Mouse (Mus musculus): Measurements from ENCODE around the gene Stx8. TPM values are rescaled to one million over a fixed set of nuclear protein-coding genes. Genes with fewer than 3 reads are reported as not detected.

The Stx8 gene
- polyA plus RNA-seq, 1 experiment from 2014 or later: 59.4 TPM

DNA sequence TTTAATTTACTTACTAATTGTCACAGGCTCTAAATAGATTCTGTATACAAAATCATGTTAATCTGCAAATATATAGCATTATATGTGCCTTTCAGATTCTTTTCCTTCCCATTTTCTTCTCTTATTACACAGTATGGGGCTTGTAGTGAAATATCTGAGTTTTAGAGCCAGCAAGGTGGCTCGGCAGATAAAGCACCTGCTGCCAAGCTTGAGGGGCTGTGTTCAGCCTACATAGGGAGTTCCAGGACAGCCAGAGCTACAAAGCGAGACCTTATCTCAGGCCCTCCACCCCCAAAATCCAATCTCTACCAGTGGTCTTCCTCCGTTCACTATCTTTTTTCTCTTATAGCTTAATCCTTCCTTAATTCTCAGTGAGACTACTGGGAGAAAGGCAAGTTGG, 140.1 kb downstream of the Stx8 start:
- H3K4me1 ChIP-seq: 0 out of 2 replicates have a peak, but pooled peaks cover 2% of the 10 kb centered on the region
- H3K36me3 ChIP-seq: no peaks in the 10 kb centered on the region
- ATAC-seq (ENCODE audit: low FRiP score, low read depth): no peak
- 91% methylated on average over 3 of the region's 3 CpGs for WGBS
- no peak overlapping the region for H3K27ac ChIP-seq
- H3K9me3 ChIP-seq: no peaks in the 10 kb centered on the region
- H3K27me3 ChIP-seq: no peaks in the 10 kb centered on the region
- no peak overlapping the region for H3K4me2 ChIP-seq (replicated peaks)
- H3K4me3 ChIP-seq: no peak overlapping the region
- no peak overlapping the region for H3K9ac ChIP-seq

DNA sequence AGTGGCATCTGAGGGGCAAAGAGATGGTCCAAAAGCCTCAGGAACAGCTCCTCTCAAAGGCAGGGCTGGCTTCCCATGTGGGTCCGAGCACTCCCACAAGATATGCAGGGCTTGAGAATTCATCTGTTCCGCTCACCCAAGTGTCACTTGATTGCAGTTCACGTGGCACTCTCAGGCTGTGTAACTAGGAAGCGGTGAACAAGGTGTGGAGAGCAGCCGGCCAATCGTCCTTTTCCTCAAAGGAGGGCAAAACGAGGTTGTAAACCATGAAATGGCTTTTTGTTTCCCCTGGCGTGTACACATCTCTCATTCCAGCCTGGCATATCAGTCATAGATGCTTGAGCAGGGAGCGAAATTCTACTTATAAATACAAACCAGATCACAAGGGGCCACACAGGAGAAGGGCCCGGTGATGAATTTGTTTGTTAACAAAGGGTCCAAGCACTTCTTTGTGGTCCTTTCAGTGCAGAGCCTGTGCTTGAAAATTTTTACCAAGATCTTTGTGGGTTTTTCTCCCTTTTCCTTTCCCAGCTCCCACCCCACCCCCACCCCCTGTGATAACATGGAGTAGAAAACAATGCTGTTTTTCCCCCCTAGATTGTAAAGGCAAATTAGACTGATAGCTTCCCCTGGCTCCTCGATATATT, 147.6 kb downstream of the Stx8 start:
- 39% methylated on average over 11 of the region's 11 CpGs for WGBS
- no peak overlapping the region for H3K27ac ChIP-seq
- no peaks in the 10 kb centered on the region for H3K4me1 ChIP-seq
- H3K27me3 ChIP-seq: no peaks in the 10 kb centered on the region
- no peaks in the 10 kb centered on the region for H3K36me3 ChIP-seq
- H3K4me2 ChIP-seq (replicated peaks): no peak overlapping the region
- no peaks in the 10 kb centered on the region for H3K9me3 ChIP-seq
- no peak overlapping the region for H3K9ac ChIP-seq
- no peak for ATAC-seq (ENCODE audit: low FRiP score, low read depth)
- H3K4me3 ChIP-seq: no peak overlapping the region

DNA sequence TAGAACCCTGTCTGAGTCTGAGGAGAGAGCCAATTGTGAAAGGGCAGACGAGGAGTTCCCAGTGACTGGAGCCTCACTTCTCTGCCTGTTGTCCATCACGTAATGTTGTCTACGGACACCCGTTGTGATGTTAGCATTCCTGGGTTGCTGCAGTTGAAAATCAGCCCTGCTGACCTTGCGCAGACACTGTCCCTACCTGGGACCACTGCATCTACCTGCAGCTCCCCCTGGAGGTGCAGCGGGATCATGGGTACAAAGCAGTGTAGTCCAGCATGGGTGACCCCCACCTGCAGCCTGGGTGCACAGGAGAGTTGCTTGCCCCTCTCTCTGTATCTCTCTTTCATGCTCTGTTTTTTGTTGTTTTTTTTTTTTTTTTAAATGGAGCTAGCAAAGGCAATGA, 148.2 kb downstream of the Stx8 start:
- H3K36me3 ChIP-seq: no peaks in the 10 kb centered on the region
- ATAC-seq (ENCODE audit: low FRiP score, low read depth): no peak
- no peaks in the 10 kb centered on the region for H3K9me3 ChIP-seq
- H3K4me3 ChIP-seq: no peak overlapping the region
- H3K27me3 ChIP-seq: no peaks in the 10 kb centered on the region
- H3K4me2 ChIP-seq (replicated peaks): no peak overlapping the region
- no peak overlapping the region for H3K9ac ChIP-seq
- H3K27ac ChIP-seq: no peak overlapping the region
- H3K4me1 ChIP-seq: no peaks in the 10 kb centered on the region
- 41% methylated on average over 6 of the region's 6 CpGs for WGBS

DNA sequence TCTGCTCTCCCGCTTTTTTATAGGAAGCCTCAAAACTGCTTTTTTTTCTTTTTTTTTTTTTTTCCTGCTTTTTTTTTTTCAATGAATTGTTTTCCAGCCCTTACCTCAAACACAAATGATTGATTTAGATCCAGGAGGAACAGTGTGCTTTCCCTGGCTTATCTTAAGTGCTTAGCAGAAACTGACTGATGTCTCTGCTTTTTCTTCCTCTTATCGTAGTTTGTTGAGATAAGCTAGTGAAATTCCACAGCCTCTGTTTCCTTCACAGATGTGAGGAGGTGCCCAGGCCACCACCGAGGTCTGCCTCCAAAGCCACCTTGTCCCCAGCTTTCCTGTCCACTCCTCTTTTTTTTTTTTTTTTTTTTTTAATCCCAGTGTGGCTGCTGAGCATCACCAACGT, 150.2 kb downstream of the Stx8 start:
- H3K4me1 ChIP-seq: peaks cover 11% of the 10 kb centered on the region
- no peak overlapping the region for H3K4me3 ChIP-seq
- H3K36me3 ChIP-seq: no peaks in the 10 kb centered on the region
- H3K27ac ChIP-seq: no peak overlapping the region
- H3K27me3 ChIP-seq: no peaks in the 10 kb centered on the region
- H3K9me3 ChIP-seq: no peaks in the 10 kb centered on the region
- H3K9ac ChIP-seq: no peak overlapping the region
- no peak for ATAC-seq (ENCODE audit: low FRiP score, low read depth)
- H3K4me2 ChIP-seq (replicated peaks): no peak overlapping the region
- WGBS: 60% methylated on average over 4 of the region's 4 CpGs

DNA sequence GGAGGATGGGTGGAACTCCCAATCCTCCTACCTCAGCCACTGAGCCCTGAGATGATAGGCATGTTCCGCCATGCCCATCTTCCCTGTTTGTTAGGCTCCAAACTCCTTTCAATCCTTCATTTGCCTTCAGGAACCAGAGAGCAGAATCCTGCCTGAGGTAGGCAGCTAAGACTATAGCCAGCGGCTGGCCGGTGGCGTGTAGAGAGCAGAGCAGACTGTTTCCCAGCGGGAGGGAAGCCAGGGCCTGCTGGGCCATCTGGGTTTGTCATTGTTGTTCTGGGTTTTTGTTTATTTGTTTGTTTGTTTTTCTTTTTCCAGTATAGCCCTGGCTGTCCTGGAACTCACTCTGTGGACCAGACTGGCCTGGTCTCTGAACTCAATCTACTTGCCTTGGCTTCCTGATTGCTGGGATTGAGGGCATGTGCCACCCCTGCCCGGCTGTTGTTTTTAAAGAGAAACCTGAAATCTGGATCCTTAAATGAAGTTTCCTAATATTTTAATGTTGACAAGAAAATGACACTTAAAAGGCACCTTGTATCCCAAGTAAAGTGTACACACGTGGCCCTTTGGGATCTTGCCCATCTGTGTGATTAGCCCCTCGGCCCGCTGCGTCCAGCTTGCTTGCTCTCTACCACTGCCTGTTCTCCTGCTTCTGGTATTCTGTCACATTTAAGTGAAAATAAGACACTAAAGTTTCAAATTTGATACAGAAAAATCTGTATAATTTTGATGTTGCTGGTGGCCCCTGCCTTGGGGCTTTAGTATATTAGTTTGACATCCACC, 152.1 kb downstream of the Stx8 start:
- WGBS: 88% methylated on average over 10 of the region's 10 CpGs
- no peaks in the 10 kb centered on the region for H3K9me3 ChIP-seq
- H3K4me1 ChIP-seq: peaks cover 21% of the 10 kb centered on the region
- no peak overlapping the region for H3K9ac ChIP-seq
- no peaks in the 10 kb centered on the region for H3K27me3 ChIP-seq
- ATAC-seq (ENCODE audit: low FRiP score, low read depth): no peak
- no peak overlapping the region for H3K4me3 ChIP-seq
- H3K36me3 ChIP-seq: no peaks in the 10 kb centered on the region
- H3K27ac ChIP-seq: no peak overlapping the region
- H3K4me2 ChIP-seq (replicated peaks): no peak overlapping the region

DNA sequence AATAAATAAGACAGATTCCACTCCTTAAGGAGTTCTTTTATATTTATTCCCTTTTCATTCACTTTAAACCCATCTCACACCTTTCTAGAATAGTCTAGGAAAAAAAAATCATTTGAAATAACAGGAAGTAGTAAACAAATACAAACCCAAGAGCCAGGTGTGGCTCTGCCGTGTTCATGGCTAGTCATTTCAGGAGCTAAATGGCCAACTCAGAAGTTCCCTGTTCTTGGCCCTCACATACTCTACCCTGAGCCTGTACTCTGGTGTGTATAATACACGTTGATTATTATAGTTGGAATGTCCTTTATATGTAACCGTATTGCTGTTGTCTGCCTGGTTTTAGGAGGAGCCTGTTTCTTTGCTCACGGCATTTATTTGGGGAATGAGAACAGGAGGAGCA, 152.7 kb downstream of the Stx8 start:
- WGBS: 72% methylated on average over 4 of the region's 4 CpGs
- Histone ChIP-seq H3K4me3 (no peak overlapping the region), H3K27ac (no peak overlapping the region), H3K4me1 (peaks cover 21% of the 10 kb centered on the region), H3K9me3 (no peaks in the 10 kb centered on the region), H3K27me3 (no peaks in the 10 kb centered on the region), H3K4me2 (replicated peaks) (no peak overlapping the region), H3K36me3 (no peaks in the 10 kb centered on the region), H3K9ac (no peak overlapping the region)
- ATAC-seq (ENCODE audit: low FRiP score, low read depth): no peak

DNA sequence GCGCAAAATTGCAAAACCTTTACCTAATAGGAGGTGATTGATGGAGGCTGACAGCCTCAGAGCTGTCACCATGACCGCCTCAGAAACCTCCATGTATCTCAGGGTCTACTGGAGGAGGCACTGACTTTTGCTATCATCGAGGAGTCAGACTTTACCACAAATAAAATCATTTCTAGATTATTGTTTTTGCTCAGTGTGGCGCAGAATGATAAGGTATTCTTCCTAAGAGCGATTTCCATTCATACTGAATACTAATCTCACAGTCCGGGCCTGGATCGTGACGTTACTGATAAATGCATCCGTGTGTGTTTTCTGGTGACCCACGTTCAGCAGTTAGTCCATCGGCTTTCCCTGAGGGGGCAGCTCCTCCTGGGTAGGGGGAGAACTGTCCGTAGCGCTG, 153.1 kb downstream of the Stx8 start:
- Histone ChIP-seq H3K27me3 (no peaks in the 10 kb centered on the region), H3K4me2 (replicated peaks) (no peak overlapping the region), H3K9ac (no peak overlapping the region), H3K4me3 (no peak overlapping the region), H3K9me3 (no peaks in the 10 kb centered on the region), H3K4me1 (peaks cover 21% of the 10 kb centered on the region), H3K36me3 (no peaks in the 10 kb centered on the region), H3K27ac (no peak overlapping the region)
- WGBS: 89% methylated on average over 13 of the region's 13 CpGs
- ATAC-seq (ENCODE audit: low FRiP score, low read depth): no peak

DNA sequence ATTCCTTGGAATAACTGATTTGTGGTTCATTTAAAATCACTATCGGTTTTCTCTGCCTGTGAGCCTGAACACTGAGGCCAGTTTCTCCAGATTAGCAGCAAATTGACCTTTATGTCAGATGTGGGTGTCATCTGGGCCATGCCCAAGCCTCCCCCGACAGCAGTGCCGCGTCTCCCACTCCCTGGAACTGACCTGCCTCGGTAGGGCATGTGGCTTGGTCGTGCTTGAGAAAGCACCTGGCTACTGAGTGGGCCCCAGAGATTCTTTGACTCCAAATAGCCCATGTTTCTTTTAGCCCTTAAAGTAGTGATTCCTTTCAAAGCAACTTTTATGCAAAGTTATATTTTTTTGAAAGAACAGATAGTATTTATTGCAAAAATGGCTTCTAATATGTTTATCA, 155.3 kb downstream of the Stx8 start:
- H3K9ac ChIP-seq: no peak overlapping the region
- 25% methylated on average over 6 of the region's 6 CpGs for WGBS
- H3K4me1 ChIP-seq: peaks cover 21% of the 10 kb centered on the region
- H3K36me3 ChIP-seq: no peaks in the 10 kb centered on the region
- H3K9me3 ChIP-seq: no peaks in the 10 kb centered on the region
- no peak for ATAC-seq (ENCODE audit: low FRiP score, low read depth)
- H3K27ac ChIP-seq: no peak overlapping the region
- no peaks in the 10 kb centered on the region for H3K27me3 ChIP-seq
- H3K4me3 ChIP-seq: no peak overlapping the region
- H3K4me2 ChIP-seq (replicated peaks): 0 out of 2 replicates have a peak overlapping the region, but pooled peaks have one; percentile 19

DNA sequence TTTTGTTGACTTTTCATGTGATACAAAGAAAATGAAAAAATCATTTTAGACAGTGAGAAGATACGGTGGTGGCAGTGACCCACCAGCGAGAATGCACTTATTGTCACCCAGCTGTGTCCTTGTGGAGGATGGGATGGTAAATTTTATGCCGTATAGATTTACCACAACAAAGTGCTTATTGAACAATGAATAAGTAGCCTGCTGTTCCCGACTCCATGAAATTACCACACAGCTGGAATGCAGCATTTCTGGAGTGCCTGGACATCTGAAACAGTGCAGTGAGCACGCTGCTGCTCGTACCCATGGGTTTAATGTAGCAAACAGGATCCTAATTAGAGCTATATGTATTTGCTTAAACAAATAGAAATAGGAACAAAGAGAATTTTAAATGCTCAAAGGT, 155.7 kb downstream of the Stx8 start:
- Histone ChIP-seq H3K27ac (no peak overlapping the region), H3K4me1 (peaks cover 21% of the 10 kb centered on the region), H3K4me3 (no peak overlapping the region), H3K4me2 (replicated peaks) (no peak overlapping the region), H3K36me3 (no peaks in the 10 kb centered on the region), H3K9me3 (no peaks in the 10 kb centered on the region), H3K9ac (no peak overlapping the region), H3K27me3 (no peaks in the 10 kb centered on the region)
- no peak for ATAC-seq (ENCODE audit: low FRiP score, low read depth)
- WGBS: 16% methylated on average over 6 of the region's 6 CpGs

DNA sequence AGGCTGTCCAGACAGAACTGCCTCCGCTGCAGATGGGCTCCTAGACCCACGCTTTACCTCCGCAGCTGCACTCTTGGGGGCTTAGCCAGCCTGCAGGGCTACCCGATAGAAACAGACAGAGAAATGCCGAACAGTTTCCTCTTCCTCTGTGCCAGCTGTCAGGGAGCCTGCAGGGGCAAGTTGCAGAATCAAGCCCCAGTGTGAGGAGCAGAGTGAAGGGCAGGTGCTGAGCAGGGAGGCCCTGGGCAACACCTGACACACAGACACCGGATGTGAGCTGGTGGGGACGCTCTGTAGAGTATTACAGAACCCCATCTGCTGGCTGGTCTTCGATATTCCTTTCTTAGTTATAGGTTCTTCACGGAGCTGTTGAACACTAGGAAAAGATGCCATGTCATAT, 160.1 kb downstream of the Stx8 start:
- WGBS: 79% methylated on average over 9 of the region's 9 CpGs

DNA sequence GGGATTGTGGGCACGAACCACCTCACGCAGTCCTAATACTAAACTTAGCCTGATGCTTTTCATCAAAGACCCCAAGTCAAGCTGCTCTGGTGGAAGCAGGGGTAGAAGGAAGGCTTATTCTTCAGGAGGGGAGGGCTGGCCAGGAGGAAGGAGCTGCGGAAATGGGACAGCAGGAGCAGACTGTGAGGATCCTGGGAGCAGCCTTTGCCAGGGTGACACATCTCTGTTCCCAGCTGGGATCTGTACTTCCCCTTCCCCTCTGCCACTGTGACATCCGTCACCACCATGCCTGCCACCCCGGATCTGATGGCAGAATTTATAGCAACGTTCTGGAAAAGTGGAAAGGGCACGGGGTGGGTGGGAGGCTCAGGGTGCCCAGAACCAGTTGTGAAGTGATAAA, 168.5 kb downstream of the Stx8 start:
- Histone ChIP-seq H3K9ac (no peak overlapping the region), H3K27me3 (0 out of 2 replicates have a peak, but pooled peaks cover 4% of the 10 kb centered on the region), H3K4me2 (replicated peaks) (no peak overlapping the region), H3K4me3 (no peak overlapping the region), H3K27ac (no peak overlapping the region), H3K9me3 (no peaks in the 10 kb centered on the region), H3K4me1 (peaks cover 15% of the 10 kb centered on the region), H3K36me3 (no peaks in the 10 kb centered on the region)
- no peak for ATAC-seq (ENCODE audit: low FRiP score, low read depth)
- WGBS: 49% methylated on average over 7 of the region's 7 CpGs

More for the DNA sequence above, 160.1 kb downstream of the Stx8 start:
- H3K4me2 ChIP-seq (replicated peaks): no peak overlapping the region
- no peaks in the 10 kb centered on the region for H3K9me3 ChIP-seq
- H3K4me1 ChIP-seq: peaks cover 12% of the 10 kb centered on the region
- H3K9ac ChIP-seq: no peak overlapping the region
- H3K4me3 ChIP-seq: no peak overlapping the region
- no peak overlapping the region for H3K27ac ChIP-seq
- H3K36me3 ChIP-seq: no peaks in the 10 kb centered on the region
- H3K27me3 ChIP-seq: no peaks in the 10 kb centered on the region
- ATAC-seq (ENCODE audit: low FRiP score, low read depth): no peak

DNA sequence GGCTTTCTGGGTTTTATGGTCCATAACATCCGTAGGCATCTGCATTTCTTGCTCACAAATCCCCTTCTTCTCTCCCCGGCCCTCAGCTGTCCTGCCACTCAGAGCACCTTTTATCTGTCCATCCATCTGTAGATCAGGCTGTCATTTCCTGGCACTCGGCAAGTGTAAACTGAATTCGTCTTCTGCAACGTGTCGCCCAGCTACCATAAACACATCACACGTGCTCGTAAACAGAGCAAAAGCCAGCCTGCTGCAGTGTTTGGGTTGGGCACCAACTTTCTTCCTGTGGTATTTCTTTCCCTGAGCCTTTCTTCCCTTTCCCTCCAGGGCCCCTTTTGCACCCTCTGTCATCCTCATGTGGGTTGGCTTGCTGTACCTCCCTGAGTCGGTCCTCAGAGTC, 169.4 kb downstream of the Stx8 start:
- peaks cover 15% of the 10 kb centered on the region for H3K4me1 ChIP-seq
- H3K4me2 ChIP-seq (replicated peaks): no peak overlapping the region
- H3K9me3 ChIP-seq: no peaks in the 10 kb centered on the region
- no peak for ATAC-seq (ENCODE audit: low FRiP score, low read depth)
- H3K27ac ChIP-seq: no peak overlapping the region
- H3K27me3 ChIP-seq: 0 out of 2 replicates have a peak, but pooled peaks cover 4% of the 10 kb centered on the region
- no peak overlapping the region for H3K9ac ChIP-seq
- no peaks in the 10 kb centered on the region for H3K36me3 ChIP-seq
- 5% methylated on average over 9 of the region's 9 CpGs for WGBS
- H3K4me3 ChIP-seq: no peak overlapping the region

Measured in limb, embryonic 13.5 days (tissue).